Mouse (Mus musculus) G1E (cell line): ENCODE results near the gene Wfikkn2.
A peak's percentile ranks its signal among the peaks of the same experiment; 100 is the strongest.

Experiments used
- CTCF ChIP-seq: IDR thresholded peaks from 2 replicates; pipeline ENCODE4 v1.5.1; 2012; ENCODE audit warnings: low read depth, low read length, inconsistent platforms, mixed read lengths
- GATA1 ChIP-seq: IDR thresholded peaks from 2 replicates; pipeline ENCODE4 v1.6.1; 2012; ENCODE audit warnings: borderline replicate concordance, low read length, inconsistent platforms, mixed read lengths
- GATA2 ChIP-seq: IDR thresholded peaks from 2 replicates; pipeline ENCODE4 v1.6.1; 2012; ENCODE audit warnings: low read depth, low read length, inconsistent platforms, borderline replicate concordance
- TAL1 ChIP-seq: conservative IDR thresholded peaks from 2 replicates; pipeline ENCODE4 v1.6.1; 2012; ENCODE audit warnings: low read depth, low read length, inconsistent platforms, mixed read lengths

- TF ChIP-seq CTCF (no peak), GATA1 (no peak), GATA2 (no peak), TAL1 (peak; percentile 44; the same call in 1 of the 2 replicates)
Measured at GRCm38 (mm10) chr11:94199771-94200170, 46.0 kb downstream of the Wfikkn2 start.
